Mouse (Mus musculus): ENCODE measurements around the gene Rack1.
A peak's percentile ranks its signal among the peaks of the same experiment; 100 is the strongest.
"Not testable (repeated sequence)": the region's sequence is repeated elsewhere in the genome, so short reads cannot be mapped to it uniquely, and the experiment has no call there.

The Rack1 gene

DNA sequence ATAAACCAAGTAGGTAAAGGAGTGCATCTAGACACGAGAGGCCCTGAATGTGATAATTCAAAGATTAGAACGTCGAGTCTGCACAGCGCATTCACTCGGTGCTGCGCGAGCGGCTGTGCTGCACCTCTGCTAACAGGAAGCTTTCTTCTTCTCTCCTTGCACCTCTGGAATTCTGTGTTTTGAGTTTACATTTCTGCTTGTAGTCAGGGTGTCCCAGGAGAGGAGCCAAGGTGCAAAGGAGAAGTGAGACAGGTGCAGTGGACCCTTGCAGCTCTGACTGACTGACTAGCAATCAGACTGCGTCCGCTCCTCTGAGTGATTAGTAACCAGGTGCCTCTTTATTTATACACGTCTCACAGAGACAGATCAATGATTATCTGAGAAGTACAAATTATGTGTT is 43.1 kb downstream of the Rack1 start:
- no peak for DNase-seq

DNA sequence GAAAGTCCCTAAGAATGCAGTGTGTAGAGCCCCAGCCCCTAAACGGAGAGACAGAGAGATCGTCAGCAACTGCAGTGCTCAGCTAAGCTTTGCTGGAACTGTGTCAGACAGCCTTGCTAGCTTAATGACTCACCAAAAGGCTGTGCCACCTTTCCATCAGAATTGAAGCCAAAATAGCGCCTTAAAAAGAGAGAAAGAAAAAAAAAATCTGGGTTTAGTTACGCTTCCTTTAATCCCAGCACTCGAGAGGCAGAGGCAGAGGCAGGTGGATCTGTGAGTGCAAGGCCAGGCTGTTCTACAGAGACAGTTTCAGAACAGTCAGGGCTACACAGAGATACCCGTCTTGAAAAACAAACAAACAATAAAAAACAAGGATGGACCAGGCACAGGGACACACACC is 44.2 kb downstream of the Rack1 start:
- DNase-seq: no peak

DNA sequence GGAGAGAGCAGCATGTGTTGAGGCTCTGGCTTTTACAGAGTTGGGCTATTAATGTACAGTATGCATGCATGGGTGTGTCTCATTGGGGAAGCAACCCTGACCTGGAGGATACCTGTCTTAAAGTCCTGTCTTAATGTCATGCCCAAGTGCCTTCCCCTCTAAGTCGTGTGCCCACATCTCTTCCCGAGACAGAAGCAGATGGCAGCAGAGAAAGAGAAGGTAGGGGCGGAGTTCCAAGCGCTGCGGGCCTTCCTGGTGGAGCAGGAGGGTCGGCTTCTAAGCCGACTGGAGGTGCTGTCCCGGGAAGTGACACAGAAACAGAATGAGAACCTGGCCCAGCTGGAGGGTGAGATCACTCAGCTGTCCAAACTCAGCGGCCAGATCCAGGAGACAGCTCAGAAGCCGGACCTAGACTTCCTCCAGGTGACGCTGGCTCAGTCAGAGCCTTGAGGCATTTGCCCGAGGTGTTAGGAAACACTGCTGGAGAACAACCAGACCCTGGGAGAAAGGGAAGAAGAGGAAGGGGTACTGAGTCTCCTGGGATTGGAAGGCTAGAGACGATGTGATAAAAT is 45.2 kb downstream of the Rack1 start:
- DNase-seq: no peak

DNA sequence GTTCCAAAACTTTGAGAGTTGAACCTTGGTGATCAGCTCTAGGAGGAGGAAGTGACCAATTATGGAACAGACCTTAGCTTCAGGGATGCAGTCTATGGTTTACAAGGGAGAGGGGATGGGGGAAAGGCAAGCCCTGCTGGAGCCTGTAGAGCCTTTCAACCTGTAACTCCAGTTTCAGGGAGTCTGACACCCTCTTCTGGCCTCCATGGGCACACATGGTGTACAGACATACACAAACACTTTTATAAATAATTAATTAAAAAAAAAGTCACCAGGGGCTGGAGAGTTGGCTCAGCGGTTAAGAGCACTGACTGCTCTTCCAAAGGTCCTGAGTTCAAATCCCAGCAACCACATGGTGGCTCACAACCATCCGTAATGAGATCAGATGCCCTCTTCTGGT is 46.2 kb downstream of the Rack1 start:
- DNase-seq: not testable (repeated sequence)

DNA sequence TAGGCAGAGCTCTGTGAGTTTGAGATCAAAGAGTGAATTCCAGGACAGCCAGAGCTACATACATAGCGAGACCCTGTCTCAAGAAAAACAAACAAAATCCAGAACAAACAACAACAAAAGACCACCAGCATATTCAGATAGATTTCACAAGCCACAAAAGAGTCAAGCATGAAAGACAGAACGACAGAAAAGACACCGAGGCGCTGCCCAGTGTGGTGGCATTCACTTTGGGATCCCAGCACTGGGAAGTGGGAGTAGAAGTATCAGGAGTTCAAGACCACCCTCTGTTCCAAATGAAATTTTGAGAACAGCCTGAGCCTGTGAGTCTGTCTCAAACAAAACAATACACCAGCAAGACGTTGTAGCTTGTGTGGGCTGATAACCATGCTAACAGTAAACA is 46.7 kb downstream of the Rack1 start:
- no peak for DNase-seq

DNA sequence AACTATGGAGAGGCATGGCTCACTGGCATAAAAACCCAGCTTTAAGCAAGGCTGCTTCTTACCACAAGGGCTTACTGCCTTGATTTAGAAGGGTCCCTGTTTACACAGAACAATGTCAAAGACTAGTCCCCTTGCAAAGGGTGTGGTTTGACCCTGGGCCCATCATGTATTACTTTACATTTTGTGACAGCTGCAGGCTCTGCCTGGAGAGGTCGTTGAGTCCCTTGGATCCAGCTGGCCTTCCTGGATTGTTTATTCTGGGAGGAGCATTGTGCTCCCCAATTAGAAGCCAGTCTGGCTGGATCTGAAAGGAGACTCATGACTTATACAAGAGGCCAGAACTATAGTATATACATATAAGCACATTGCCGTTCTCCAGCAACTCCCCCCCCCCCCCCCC is 50.1 kb downstream of the Rack1 start:
- DNase-seq: no peak

DNA sequence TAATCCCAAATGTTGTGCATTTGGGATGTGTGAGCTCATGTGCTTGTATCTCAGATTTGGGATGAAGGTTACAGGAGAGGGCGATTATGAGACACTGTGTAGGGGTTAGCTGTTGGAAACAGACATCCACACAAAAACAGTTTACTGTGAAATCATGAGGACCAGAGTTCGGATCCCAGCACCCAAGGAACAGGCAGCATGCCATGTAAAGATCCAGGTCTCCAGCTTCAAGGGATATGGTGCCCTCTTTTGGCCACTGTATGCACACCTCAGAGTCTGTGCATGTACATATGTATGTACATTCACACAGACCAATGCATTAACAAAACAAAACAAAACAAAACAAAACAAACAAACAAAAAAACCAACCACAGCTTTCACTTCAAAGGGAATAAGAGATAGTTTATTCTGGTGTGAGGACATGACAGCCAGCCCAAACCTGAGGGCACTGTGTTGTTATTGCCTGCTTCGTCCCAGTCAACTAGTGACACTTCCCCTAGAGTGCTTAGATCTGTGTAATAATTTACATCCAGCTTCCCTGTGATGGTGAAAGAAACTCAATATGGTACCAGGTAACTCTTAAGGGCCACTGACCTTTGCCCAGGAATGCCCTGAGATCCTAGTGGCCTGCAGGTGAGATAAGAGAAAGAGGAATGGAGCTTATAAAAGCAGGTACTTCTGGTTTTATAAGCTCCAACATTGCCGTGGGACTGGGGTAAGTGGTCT is 51.3 kb downstream of the Rack1 start:
- DNase-seq: no peak

DNA sequence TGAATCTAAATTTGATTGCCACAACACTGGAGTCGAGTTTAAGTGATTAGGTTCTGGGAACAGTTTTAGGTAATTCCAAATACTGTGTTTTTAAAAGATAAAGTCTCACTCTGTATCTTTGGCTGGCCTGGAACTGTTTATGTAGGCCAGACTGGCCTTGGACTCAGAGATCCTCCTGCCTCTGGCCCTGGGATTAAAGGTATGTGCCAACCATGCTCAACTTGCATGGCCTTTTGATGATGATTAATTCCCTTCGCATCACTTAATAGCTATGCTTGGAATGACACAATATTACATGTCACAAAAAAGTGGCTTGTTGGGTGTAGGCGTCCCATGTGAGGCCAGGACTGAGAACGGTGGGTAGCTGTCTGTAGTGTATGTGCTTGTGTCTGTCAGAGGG is 52.1 kb downstream of the Rack1 start:
- no peak for DNase-seq

DNA sequence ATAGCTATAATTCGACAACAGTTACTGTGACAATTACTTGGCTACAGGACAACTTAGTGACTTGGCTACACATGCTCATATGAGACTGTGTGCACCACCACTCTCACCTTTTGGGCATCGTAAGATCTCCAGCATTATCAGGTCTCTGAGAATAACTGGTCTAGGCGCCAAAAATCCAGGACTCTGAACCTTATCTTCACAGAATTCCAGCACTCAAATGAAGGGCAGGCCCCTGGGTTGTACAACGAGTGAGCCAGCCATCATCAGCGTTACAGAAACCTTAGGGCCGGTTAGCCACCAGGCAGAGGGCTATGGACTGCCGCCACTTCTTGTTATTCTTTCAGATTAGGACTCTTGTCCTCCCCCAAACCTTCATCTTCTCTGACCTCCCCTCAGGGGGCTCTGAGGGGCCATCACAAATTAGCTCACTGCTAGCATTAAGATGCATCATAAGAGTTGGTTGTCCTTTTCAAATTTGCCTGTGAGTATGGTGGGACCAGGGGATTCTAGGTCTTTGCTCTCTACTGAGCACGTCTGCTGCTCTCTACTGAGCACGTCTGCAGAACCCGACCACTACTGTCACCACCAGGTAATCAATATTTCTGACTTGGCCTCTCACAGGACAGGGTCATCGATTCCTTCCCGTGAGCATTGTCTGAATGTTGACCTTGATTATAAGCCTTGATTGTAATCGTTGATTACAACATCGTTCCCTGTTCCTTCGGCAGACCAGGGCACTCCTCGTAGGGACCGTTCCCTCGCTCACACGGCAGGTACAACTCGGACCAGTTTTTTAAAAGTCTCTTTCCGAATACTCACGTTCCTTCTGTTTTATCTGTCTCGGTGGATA is 52.7 kb downstream of the Rack1 start:
- DNase-seq: no peak

DNA sequence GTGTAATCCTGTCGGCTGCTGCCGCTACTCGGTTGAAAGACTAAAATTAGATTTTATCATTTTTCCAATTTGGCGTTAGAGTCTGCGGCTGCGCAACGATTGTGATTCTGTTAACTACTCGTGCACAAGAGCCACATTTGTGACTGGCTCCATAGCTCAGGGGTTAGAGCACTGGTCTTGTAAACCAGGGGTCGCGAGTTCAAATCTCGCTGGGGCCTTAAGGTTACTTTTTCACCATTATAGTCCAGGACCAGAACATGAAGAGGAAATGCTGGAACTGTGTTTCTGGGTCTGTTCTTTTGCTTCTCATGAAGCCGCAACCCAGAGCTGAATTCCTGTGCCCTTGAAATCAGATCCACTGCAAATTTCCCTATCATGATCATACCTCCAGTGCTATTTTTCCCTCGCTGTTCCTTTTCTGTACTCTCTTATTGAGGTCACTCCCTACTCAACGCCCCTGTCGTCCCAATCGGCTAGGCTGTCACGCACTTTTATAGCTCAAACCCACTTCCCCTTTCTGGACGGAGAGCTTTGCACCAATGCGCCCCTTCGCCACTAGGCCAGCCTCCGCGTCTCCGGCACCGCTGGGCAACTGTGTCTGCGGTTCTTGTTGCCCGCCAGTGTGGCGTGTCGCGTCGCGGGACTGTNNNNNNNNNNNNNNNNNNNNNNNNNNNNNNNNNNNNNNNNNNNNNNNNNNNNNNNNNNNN is 53.5 kb downstream of the Rack1 start:
- peak; percentile 88 for DNase-seq
